Mouse (Mus musculus) lung, postnatal 14 days (tissue): ENCODE measurements at regions not wholly inside any gene's neighbourhood (a gene's known extent, or its start where the extent isn't known, plus 50 kb on each side); places are given as distances from the start of the nearest gene placed in this dataset.

Experiments
- DNase-seq: peaks from one replicate; pipeline ENCODE4 v3.0.0; 2021

- DNase-seq = no peak
These were observed 316.8 kb upstream of the Ubash3b start for GRCm38 (mm10) chr9:41478106-41478848.

GRCm38 (mm10) chr9:41475326-41475725 lies 313.8 kb upstream of the Ubash3b start:
- no peak for DNase-seq

GRCm38 (mm10) chr9:41474945-41475297 lies 313.4 kb upstream of the Ubash3b start:
- DNase-seq = no peak

- peak; percentile 90 for DNase-seq
These were observed 312.9 kb upstream of the Ubash3b start for GRCm38 (mm10) chr9:41474244-41474944.

GRCm38 (mm10) chr9:41473506-41473905 lies 312.0 kb upstream of the Ubash3b start:
- no peak for DNase-seq

- DNase-seq = no peak
These were observed 309.8 kb upstream of the Ubash3b start for GRCm38 (mm10) chr9:41471345-41471744.

GRCm38 (mm10) chr9:41470010-41470409 lies 308.5 kb upstream of the Ubash3b start:
- DNase-seq = no peak

- no peak for DNase-seq
These were observed 307.9 kb upstream of the Ubash3b start for GRCm38 (mm10) chr9:41469414-41469813.

GRCm38 (mm10) chr9:41464057-41464685 lies 302.7 kb upstream of the Ubash3b start:
- no peak for DNase-seq

GRCm38 (mm10) chr9:41461742-41462141 lies 300.2 kb upstream of the Ubash3b start:
- DNase-seq = peak; percentile 94

- no peak for DNase-seq
These were observed 299.2 kb upstream of the Ubash3b start for GRCm38 (mm10) chr9:41460709-41461108.

GRCm38 (mm10) chr9:41457003-41457402 lies 295.5 kb upstream of the Ubash3b start:
- no peak for DNase-seq

GRCm38 (mm10) chr9:41451738-41452137 lies 290.2 kb upstream of the Ubash3b start:
- no peak for DNase-seq

GRCm38 (mm10) chr9:41449233-41449632 lies 287.7 kb upstream of the Ubash3b start:
- no peak for DNase-seq

- DNase-seq = no peak
These were observed 286.4 kb upstream of the Ubash3b start for GRCm38 (mm10) chr9:41447902-41448301.

GRCm38 (mm10) chr9:41447211-41447875 lies 285.8 kb upstream of the Ubash3b start:
- peak; percentile 75 for DNase-seq

GRCm38 (mm10) chr9:41446431-41447203 lies 285.1 kb upstream of the Ubash3b start:
- no peak for DNase-seq

- DNase-seq = no peak
These were observed 280.9 kb upstream of the Ubash3b start for GRCm38 (mm10) chr9:41442418-41442817.

GRCm38 (mm10) chr9:41439979-41440378 lies 278.5 kb upstream of the Ubash3b start:
- DNase-seq = no peak

GRCm38 (mm10) chr9:41438141-41438540 lies 276.6 kb upstream of the Ubash3b start:
- DNase-seq = no peak

GRCm38 (mm10) chr9:41430391-41431343 lies 269.2 kb upstream of the Ubash3b start:
- DNase-seq = no peak
